Mouse (Mus musculus) ovary, postnatal 36 days (tissue): ENCODE measurements around the gene Olfr1466.

ENCODE experiments used
- DNase-seq: peaks from one replicate; pipeline ENCODE4 v3.0.0; 2022; ENCODE audit warnings: low spot score, mixed read lengths

Gene Olfr1466

GRCm38 (mm10) chr19:13338562-13338961 lies at the start of gene Olfr1466:
Gene Olfr1466, plus strand, starts transcription at chr19:13338862.
- no peak for DNase-seq

GRCm38 (mm10) chr19:13315441-13315840 lies 23.2 kb upstream of the Olfr1466 start, which contains the start of gene Olfr1465:
Gene Olfr1465, minus strand, starts transcription at chr19:13315541.
- no peak for DNase-seq

DNA sequence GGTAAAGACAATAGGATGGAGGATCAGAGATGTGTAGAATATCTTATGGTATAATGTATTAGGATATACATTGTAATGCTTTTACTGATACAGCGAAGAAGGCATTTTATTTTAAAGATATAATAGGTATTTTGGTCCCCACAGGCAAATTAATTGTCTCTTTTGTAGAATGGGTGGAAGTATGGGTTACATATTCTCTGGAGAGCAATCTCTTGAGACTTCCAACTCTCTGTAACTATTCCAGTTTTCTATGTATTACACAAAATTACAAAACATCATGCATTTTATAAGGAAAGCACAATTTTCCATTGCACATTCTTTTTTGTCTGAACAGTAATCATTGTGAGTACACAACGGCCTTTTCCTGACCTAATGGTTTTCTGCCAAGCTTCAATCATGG lies 23.3 kb downstream of the Olfr1466 start, which contains the start of gene Olfr1467:
Gene Olfr1467, plus strand, starts transcription at position 301 of the 400 bp plus-strand sequence.
- DNase-seq, result no peak
